Mouse (Mus musculus): ENCODE measurements around the gene Pacrg.

Pacrg gene

GRCm38 (mm10) chr17:10378467-10379175 lies 461.5 kb downstream of the Pacrg start:
- no peak for DNase-seq (ENCODE audit: low read depth, low spot score)

GRCm38 (mm10) chr17:10377606-10378005 lies 462.5 kb downstream of the Pacrg start:
- peak; percentile 86 for DNase-seq (ENCODE audit: low read depth, low spot score)

DNA sequence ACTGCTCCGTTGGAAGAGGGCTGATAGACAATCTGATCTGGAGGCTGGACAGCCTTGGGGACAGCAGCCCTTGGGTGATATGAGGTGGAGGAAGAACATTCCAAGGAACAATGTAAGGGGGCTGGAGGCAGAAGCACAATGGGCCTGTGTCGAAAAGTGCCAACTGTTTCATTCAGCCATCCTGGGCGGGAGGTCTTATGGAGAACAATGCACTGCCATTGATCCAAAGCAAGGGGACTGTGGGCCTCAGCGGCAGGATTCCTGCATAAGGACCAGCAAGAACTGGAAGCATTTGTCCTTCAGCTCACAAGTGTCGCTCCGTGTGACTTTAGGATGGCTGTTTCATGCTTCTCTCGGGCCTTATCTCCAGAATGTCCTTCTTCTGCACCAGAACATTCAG lies 465.8 kb downstream of the Pacrg start:
- peak; percentile 83 for DNase-seq (ENCODE audit: low read depth, low spot score)

GRCm38 (mm10) chr17:10373727-10374126 lies 466.4 kb downstream of the Pacrg start:
- no peak for DNase-seq (ENCODE audit: low read depth, low spot score)

GRCm38 (mm10) chr17:10372001-10372785 lies 467.9 kb downstream of the Pacrg start:
- DNase-seq (ENCODE audit: low read depth, low spot score), result no peak

GRCm38 (mm10) chr17:10371472-10371871 lies 468.6 kb downstream of the Pacrg start:
- DNase-seq (ENCODE audit: low read depth, low spot score), result no peak

GRCm38 (mm10) chr17:10370660-10371130 lies 469.4 kb downstream of the Pacrg start:
- no peak for DNase-seq (ENCODE audit: low read depth, low spot score)

DNA sequence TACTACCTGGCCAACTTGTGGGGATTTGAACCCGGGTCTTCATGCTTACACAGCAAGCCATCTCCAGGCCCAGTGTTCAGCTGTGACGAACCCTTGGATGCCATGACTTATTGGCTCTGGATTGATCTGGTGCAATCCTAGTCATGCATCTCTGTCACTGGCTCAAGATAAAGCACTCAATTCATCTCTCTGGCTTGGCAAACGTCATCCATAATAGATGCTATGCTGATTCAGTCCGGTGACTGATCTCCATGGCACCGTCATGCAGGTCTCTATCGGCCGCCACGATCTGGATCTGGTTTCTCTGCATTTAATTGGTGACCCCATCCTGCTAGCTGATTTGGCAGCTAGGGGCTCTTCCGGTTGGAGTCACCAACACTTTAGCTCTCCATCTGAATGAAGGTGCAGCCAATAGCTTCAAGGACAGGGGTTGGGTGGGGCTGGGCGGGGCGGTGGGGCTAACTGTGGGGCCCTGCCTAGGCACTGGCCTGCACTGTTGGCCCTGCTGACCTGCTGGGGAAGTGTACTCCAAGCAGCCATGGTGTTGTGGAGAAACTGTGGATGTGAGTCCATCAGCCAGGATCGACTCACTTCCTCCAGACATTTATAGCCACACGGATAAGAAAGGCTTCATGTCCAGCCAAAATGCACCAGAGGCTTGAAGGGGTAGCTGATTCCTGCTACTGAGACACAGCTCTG lies 470.0 kb downstream of the Pacrg start:
- no peak for DNase-seq (ENCODE audit: low read depth, low spot score)

DNA sequence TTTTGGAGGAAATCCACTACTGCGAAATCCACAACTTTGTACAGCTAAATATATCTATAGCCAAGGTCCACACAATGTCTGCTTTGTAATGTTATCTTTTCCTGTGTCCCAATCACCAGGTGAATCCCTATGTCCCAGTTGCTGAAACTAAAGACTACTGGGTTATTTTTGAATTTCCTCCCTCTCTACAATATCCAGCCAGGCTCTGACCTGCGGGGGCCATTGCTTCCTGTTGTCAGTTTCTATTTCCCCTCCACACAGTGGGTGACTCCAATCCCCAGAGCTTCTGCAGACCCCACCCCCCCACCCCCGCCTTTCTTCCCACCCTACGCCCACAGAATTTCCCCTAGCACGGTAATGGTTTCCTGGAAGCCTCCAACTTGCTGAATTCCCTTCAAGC lies 473.1 kb downstream of the Pacrg start:
- peak; percentile 52 for DNase-seq (ENCODE audit: low read depth, low spot score)

DNA sequence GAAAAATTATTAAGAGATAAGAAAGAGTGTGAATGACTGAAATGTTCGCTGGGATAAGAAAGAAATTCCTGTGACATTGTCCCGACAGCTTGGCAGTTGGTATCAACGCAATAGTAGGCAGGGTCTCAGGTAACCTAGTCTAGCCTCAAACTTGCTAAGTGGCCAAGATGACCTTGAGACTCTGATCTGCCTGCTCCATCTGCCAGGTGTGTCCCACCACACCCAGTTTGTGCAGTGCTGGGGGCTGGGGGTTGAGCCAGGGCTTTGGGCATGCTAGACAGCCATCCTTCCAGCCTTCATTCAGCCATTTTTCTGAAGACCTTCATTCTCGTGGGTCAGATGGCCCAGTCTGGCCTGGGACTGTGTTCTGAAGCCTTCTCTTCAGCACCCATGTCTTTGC lies 473.5 kb downstream of the Pacrg start:
- DNase-seq (ENCODE audit: low read depth, low spot score), result peak; percentile 95

- peak; percentile 92 for DNase-seq (ENCODE audit: low read depth, low spot score)
Observed at GRCm38 (mm10) chr17:10365501-10366482, 474.3 kb downstream of the Pacrg start.

- no peak for DNase-seq (ENCODE audit: low read depth, low spot score)
Observed at GRCm38 (mm10) chr17:10363151-10363550, 477.0 kb downstream of the Pacrg start.

DNA sequence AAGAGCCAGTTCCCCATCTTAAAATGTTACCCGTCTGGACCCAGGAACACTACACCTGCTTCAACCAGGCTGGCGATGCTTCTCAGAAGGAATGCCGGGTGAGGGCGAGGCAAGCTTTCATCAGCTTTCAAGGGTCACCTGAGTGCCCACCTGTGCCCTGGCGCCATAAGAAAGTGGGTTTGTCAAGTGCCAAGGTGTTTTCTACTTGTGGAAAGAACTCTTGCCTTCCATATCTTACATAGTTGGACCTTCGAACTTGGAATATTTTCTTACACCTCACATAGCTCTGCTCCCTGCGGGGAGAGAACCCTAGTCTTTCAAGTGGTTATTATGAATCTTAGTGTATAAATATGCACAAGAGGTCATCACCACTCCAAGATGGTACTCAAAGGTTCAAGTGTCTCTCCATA lies 478.2 kb downstream of the Pacrg start:
- no peak for DNase-seq (ENCODE audit: low read depth, low spot score)

GRCm38 (mm10) chr17:10360738-10361137 lies 479.4 kb downstream of the Pacrg start:
- DNase-seq (ENCODE audit: low read depth, low spot score), result no peak

DNA sequence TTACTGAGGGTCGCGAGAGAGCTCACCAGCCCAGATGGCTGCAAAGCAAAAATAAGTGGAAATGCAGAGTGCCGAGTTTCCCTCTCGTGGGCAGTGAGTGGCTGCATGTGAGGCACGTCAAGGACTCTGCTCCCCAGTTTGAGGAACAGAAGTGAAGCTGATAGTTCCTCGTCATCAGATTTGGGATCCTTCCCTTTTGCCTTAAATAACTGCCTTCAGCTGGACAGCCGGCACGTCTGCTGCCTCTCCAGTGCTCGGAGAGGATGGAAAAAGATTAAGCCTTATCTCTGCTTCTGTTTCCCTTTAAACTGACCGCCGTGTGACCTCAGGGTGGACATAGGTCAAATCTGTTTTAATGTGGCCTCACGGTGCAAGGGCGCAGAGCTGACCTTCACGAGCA lies 480.6 kb downstream of the Pacrg start:
- no peak for DNase-seq (ENCODE audit: low read depth, low spot score)

- DNase-seq (ENCODE audit: low read depth, low spot score), result no peak
Observed at GRCm38 (mm10) chr17:10357348-10357747, 482.8 kb downstream of the Pacrg start.

DNA sequence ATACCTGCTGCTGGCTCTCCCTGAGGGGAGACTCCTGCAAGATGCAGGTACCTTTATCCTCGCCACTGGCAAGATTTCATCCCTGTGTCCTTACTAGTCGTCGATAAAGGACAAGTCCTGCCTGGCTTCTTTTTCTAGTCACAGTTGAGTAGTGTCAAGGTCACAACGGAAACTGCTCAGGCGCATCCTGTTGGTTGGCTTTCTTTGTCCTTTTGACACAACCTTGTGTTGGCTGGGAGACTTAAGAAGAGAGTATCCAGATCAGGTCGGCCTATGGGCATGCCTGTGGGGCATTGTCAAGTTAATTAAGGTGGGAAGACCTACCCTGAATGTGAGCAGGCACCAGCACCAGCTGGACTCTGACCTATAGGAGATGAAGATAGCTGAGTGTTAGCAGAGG lies 483.8 kb downstream of the Pacrg start:
- DNase-seq (ENCODE audit: low read depth, low spot score), result peak; percentile 90

DNA sequence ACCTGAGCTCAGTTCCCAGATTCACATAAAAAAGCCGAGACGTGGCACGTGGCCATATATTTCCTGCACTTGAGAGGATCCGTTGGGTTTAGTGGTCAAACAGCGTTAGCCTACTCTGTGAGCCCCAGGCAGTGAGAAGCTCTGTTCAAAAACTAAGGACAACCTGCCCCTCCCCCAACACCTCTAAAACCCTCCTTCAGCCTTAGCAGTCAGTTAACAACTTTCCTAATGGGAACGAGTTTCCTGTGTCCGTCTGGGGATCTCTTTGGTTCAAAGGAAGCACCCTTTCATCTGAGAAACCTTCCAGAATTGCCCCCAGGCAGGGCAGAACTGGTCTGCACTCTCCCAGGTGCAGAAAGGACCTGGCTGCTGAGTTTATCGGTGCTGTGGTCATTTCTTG lies 484.4 kb downstream of the Pacrg start:
- peak; percentile 87 for DNase-seq (ENCODE audit: low read depth, low spot score)

Measured in ES-CJ7 (cell line).